Mouse (Mus musculus): ENCODE data around the gene Mei1. TPM values are rescaled to one million over a fixed set of nuclear protein-coding genes. Genes with fewer than 3 reads are reported as not detected.

The Mei1 gene
- total and polyA plus RNA-seq, 3 experiments = 0.05 TPM; not detected in 2

- Histone ChIP-seq H3K36me3 (replicated peaks) (no peaks in the 10 kb centered on the region), H3K9me3 (replicated peaks) (no peaks in the 10 kb centered on the region), H3K4me3 (ENCODE audit: low read depth, low read length) (no peak overlapping the region), H3K27me3 (ENCODE audit: insufficient read depth, low read length) (peaks cover 29% of the 10 kb centered on the region), H3K4me1 (ENCODE audit: insufficient read depth, low read depth, low read length) (peaks cover 3% of the 10 kb centered on the region; the same call in 1 of the 2 replicates)
- no peak for DNase-seq (ENCODE audit: low spot score)
- TF ChIP-seq POLR2AphosphoS5 (IDR thresholded peaks at IDR 0.05; ENCODE audit: insufficient replicate concordance, low read depth, low read length) (no peak), TAL1 (conservative IDR thresholded peaks at IDR 0.05; ENCODE audit: low read depth, low read length) (no peak), CTCF (IDR thresholded peaks at IDR 0.05; ENCODE audit: low read depth, low read length) (no peak), GATA1 (IDR thresholded peaks at IDR 0.05; ENCODE audit: borderline replicate concordance, low read length) (no peak), GATA2 (IDR thresholded peaks at IDR 0.05; ENCODE audit: borderline replicate concordance, low read depth, low read length) (no peak)
- ATAC-seq (ENCODE audit: extremely low read depth, insufficient number of reproducible peaks, low FRiP score, poor library complexity, severe bottlenecking) = no peak
Measured at GRCm38 (mm10) chr15:82079883-82080282, 10.1 kb downstream of the Mei1 start.

DNA sequence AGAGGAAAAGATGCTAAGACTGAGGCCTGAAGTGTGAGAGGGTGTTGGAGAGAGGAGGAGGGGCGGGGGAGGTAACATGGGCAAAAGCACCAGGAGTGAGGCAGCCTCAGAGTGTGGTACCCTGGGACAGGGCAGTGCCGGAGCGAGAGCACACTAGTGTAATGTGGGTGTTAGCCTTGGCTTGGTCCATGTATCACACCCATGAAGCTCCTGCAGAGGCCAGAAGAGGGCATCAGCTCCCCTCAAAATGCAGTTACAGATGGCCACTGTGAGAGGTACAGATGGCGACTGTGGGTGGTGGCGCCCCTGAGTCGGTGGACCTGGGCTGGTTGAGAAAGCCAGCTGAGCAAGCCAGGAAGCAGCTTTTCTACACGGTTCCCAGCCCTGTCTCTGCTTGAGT is 11.4 kb downstream of the Mei1 start:
- H3K4me3 ChIP-seq (ENCODE audit: low read depth, low read length) = no peak overlapping the region
- H3K9me3 ChIP-seq (replicated peaks) = no peaks in the 10 kb centered on the region
- ATAC-seq (ENCODE audit: extremely low read depth, insufficient number of reproducible peaks, low FRiP score, poor library complexity, severe bottlenecking) (no peak), DNase-seq (ENCODE audit: low spot score) (no peak)
- TF ChIP-seq CTCF (IDR thresholded peaks at IDR 0.05; ENCODE audit: low read depth, low read length) = no peak
- TF ChIP-seq GATA1 (IDR thresholded peaks at IDR 0.05; ENCODE audit: borderline replicate concordance, low read length) = no peak
- TF ChIP-seq TAL1 (conservative IDR thresholded peaks at IDR 0.05; ENCODE audit: low read depth, low read length) = no peak
- no peak for TF ChIP-seq POLR2AphosphoS5 (IDR thresholded peaks at IDR 0.05; ENCODE audit: insufficient replicate concordance, low read depth, low read length)
- no peak for TF ChIP-seq GATA2 (IDR thresholded peaks at IDR 0.05; ENCODE audit: borderline replicate concordance, low read depth, low read length)
- H3K36me3 ChIP-seq (replicated peaks) = no peaks in the 10 kb centered on the region
- peaks cover 31% of the 10 kb centered on the region for H3K27me3 ChIP-seq (ENCODE audit: insufficient read depth, low read length)
- H3K4me1 ChIP-seq (ENCODE audit: insufficient read depth, low read depth, low read length) = peaks cover 3% of the 10 kb centered on the region; the same call in 1 of the 2 replicates

DNA sequence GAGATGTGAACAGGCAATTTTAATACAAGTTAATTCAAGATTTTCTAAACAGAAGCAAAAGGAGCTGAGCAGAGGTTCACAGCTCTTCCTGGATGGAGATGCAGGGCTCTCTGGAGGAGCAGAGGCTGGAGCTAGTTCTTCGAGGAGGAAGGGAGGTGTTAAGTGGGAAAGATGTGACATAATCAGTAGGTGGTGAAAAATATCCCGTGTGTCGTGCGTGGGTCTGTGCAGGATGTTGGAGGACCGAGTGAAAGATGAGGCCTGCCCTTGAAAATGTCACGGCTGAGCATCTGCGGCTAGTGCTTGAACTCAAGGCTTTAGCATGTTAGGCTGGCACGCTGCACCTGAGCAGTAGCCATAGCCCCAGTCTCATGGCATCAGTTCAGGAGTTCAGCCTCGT is 15.8 kb downstream of the Mei1 start:
- TF ChIP-seq TAL1 (conservative IDR thresholded peaks at IDR 0.05; ENCODE audit: low read depth, low read length) = no peak
- no peak for TF ChIP-seq CTCF (IDR thresholded peaks at IDR 0.05; ENCODE audit: low read depth, low read length)
- TF ChIP-seq POLR2AphosphoS5 (IDR thresholded peaks at IDR 0.05; ENCODE audit: insufficient replicate concordance, low read depth, low read length) = no peak
- TF ChIP-seq GATA2 (IDR thresholded peaks at IDR 0.05; ENCODE audit: borderline replicate concordance, low read depth, low read length) = no peak
- TF ChIP-seq GATA1 (IDR thresholded peaks at IDR 0.05; ENCODE audit: borderline replicate concordance, low read length) = no peak
- Histone ChIP-seq H3K4me1 (ENCODE audit: insufficient read depth, low read depth, low read length) (peaks cover 3% of the 10 kb centered on the region; the same call in 1 of the 2 replicates), H3K36me3 (replicated peaks) (no peaks in the 10 kb centered on the region), H3K27me3 (ENCODE audit: insufficient read depth, low read length) (peaks cover 49% of the 10 kb centered on the region), H3K4me3 (ENCODE audit: low read depth, low read length) (no peak overlapping the region), H3K9me3 (replicated peaks) (no peaks in the 10 kb centered on the region)
- DNase-seq (ENCODE audit: low spot score) (no peak), ATAC-seq (ENCODE audit: extremely low read depth, insufficient number of reproducible peaks, low FRiP score, poor library complexity, severe bottlenecking) (no peak)

DNA sequence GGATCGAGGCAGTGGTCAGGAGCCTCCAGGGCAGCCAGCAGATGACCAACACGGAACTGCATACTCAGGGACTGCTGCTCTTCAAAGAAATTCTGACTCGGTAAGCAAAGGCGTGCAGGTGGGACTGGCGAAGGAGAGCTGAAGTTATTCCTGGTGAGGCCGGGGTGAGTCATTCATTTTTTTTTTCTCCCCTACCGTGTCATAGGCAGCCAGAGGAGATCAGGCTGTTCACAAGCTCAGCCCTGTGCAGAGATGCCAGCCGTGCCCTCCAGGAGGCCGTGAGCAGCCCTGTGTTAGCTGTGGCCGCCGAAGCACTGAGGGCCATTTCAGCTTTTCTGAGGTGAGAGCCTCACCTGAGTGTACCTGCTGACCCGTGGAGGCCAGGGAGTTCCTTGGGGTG is 16.3 kb downstream of the Mei1 start:
- no peak for ATAC-seq (ENCODE audit: extremely low read depth, insufficient number of reproducible peaks, low FRiP score, poor library complexity, severe bottlenecking)
- Histone ChIP-seq H3K4me1 (ENCODE audit: insufficient read depth, low read depth, low read length) (peaks cover 2% of the 10 kb centered on the region; the same call in 1 of the 2 replicates), H3K9me3 (replicated peaks) (no peaks in the 10 kb centered on the region), H3K4me3 (ENCODE audit: low read depth, low read length) (no peak overlapping the region), H3K36me3 (replicated peaks) (no peaks in the 10 kb centered on the region), H3K27me3 (ENCODE audit: insufficient read depth, low read length) (peaks cover 48% of the 10 kb centered on the region)
- DNase-seq (ENCODE audit: low spot score) = no peak
- TF ChIP-seq TAL1 (conservative IDR thresholded peaks at IDR 0.05; ENCODE audit: low read depth, low read length) = no peak
- TF ChIP-seq GATA1 (IDR thresholded peaks at IDR 0.05; ENCODE audit: borderline replicate concordance, low read length) = no peak
- no peak for TF ChIP-seq POLR2AphosphoS5 (IDR thresholded peaks at IDR 0.05; ENCODE audit: insufficient replicate concordance, low read depth, low read length)
- no peak for TF ChIP-seq GATA2 (IDR thresholded peaks at IDR 0.05; ENCODE audit: borderline replicate concordance, low read depth, low read length)
- TF ChIP-seq CTCF (IDR thresholded peaks at IDR 0.05; ENCODE audit: low read depth, low read length) = no peak

DNA sequence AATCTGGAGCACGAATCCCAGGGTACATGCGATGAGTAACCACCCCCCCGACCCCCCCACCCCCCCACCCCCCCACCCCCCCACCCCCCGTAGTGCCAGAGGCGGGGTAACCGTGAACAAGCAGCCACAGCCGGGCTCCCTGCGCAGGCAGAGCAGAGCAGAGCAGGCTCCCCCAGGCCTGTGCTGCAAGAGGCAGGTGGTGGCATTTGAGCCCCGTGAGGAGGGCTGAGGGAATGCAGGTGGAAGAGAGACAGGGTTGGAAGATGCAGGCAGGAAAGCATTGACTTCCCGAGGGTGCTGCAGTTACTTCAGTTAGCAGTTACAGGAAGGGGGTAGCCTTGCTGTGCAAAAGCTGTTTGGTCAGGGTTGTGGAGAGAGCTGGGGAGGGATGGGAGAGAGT is 17.5 kb downstream of the Mei1 start:
- Histone ChIP-seq H3K4me3 (ENCODE audit: low read depth, low read length) (no peak overlapping the region), H3K27me3 (ENCODE audit: insufficient read depth, low read length) (peaks cover 50% of the 10 kb centered on the region), H3K9me3 (replicated peaks) (no peaks in the 10 kb centered on the region), H3K36me3 (replicated peaks) (no peaks in the 10 kb centered on the region), H3K4me1 (ENCODE audit: insufficient read depth, low read depth, low read length) (no peaks in the 10 kb centered on the region)
- TF ChIP-seq POLR2AphosphoS5 (IDR thresholded peaks at IDR 0.05; ENCODE audit: insufficient replicate concordance, low read depth, low read length) (no peak), CTCF (IDR thresholded peaks at IDR 0.05; ENCODE audit: low read depth, low read length) (no peak), TAL1 (conservative IDR thresholded peaks at IDR 0.05; ENCODE audit: low read depth, low read length) (no peak), GATA2 (IDR thresholded peaks at IDR 0.05; ENCODE audit: borderline replicate concordance, low read depth, low read length) (no peak), GATA1 (IDR thresholded peaks at IDR 0.05; ENCODE audit: borderline replicate concordance, low read length) (no peak)
- DNase-seq (ENCODE audit: low spot score) (no peak), ATAC-seq (ENCODE audit: extremely low read depth, insufficient number of reproducible peaks, low FRiP score, poor library complexity, severe bottlenecking) (no peak)

- Histone ChIP-seq H3K9me3 (replicated peaks) (no peaks in the 10 kb centered on the region), H3K4me3 (ENCODE audit: low read depth, low read length) (no peak overlapping the region), H3K36me3 (replicated peaks) (no peaks in the 10 kb centered on the region), H3K27me3 (ENCODE audit: insufficient read depth, low read length) (peaks cover 43% of the 10 kb centered on the region), H3K4me1 (ENCODE audit: insufficient read depth, low read depth, low read length) (no peaks in the 10 kb centered on the region)
- DNase-seq (ENCODE audit: low spot score) = no peak
- TF ChIP-seq GATA1 (IDR thresholded peaks at IDR 0.05; ENCODE audit: borderline replicate concordance, low read length) (no peak), GATA2 (IDR thresholded peaks at IDR 0.05; ENCODE audit: borderline replicate concordance, low read depth, low read length) (no peak), CTCF (IDR thresholded peaks at IDR 0.05; ENCODE audit: low read depth, low read length) (no peak), POLR2AphosphoS5 (IDR thresholded peaks at IDR 0.05; ENCODE audit: insufficient replicate concordance, low read depth, low read length) (no peak), TAL1 (conservative IDR thresholded peaks at IDR 0.05; ENCODE audit: low read depth, low read length) (no peak)
- no peak for ATAC-seq (ENCODE audit: extremely low read depth, insufficient number of reproducible peaks, low FRiP score, poor library complexity, severe bottlenecking)
Measured at GRCm38 (mm10) chr15:82091061-82091460, 21.3 kb downstream of the Mei1 start.

Data from G1E (cell line).